Mouse (Mus musculus) heart, embryonic 12.5 days (tissue): Measurements from ENCODE around the gene H2-D1. TPM values are rescaled to one million over a fixed set of nuclear protein-coding genes. Genes with fewer than 3 reads are reported as not detected.
A peak's percentile ranks its signal among the peaks of the same experiment; 100 is the strongest.
"Not testable (repeated sequence)": the region's sequence is repeated elsewhere in the genome, so short reads cannot be mapped to it uniquely, and the experiment has no call there.

Experiments
- ATAC-seq: fragments of 200-750 bp; cut with Nextera tagmentation; 2 replicates; pipeline ENCODE4 v1.8.0; 2017; ENCODE audit warnings: moderate TSS enrichment, moderate library complexity; ENCODE audit not compliant: insufficient number of reproducible peaks, low FRiP score
- H3K27ac ChIP-seq: fragments of 300-500 bp; sonication (generic); 2 replicates; pipeline ENCODE4 v1.5.1; 2016; ENCODE audit warnings: mild to moderate bottlenecking, moderate library complexity; ENCODE audit not compliant: poor library complexity, severe bottlenecking
- H3K27me3 ChIP-seq: fragments of 300-500 bp; sonication (generic); replicated peaks from 2 replicates; pipeline ENCODE4 v1.6.1; 2016; ENCODE audit warnings: mild to moderate bottlenecking, moderate library complexity
- H3K36me3 ChIP-seq: fragments of 300-500 bp; sonication (generic); 2 replicates; pipeline ENCODE4 v1.6.1; 2016; ENCODE audit warnings: mild to moderate bottlenecking, moderate library complexity
- H3K4me1 ChIP-seq: fragments of 300-500 bp; sonication (generic); replicated peaks from 2 replicates; pipeline ENCODE4 v1.6.1; 2016; ENCODE audit warnings: mild to moderate bottlenecking
- H3K4me2 ChIP-seq: fragments of 300-500 bp; sonication (generic); 2 replicates; pipeline ENCODE4 v1.6.1; 2016; ENCODE audit warnings: mild to moderate bottlenecking, moderate library complexity
- H3K4me3 ChIP-seq: fragments of 300-500 bp; sonication (generic); 2 replicates; pipeline ENCODE4 v1.5.1; 2016; ENCODE audit warnings: mild to moderate bottlenecking
- H3K9ac ChIP-seq: fragments of 300-500 bp; sonication (generic); 2 replicates; pipeline ENCODE4 v1.6.1; 2016; ENCODE audit warnings: mild to moderate bottlenecking, moderate library complexity
- H3K9me3 ChIP-seq: fragments of 300-500 bp; sonication (generic); replicated peaks from 2 replicates; pipeline ENCODE4 v1.6.1; 2016; ENCODE audit warnings: mild to moderate bottlenecking, moderate library complexity
- WGBS: fragments of 180-500 bp; shearing (Covaris S2); methylation state at CpG from one replicate; pipeline ENCODE4 v1.1.7; 2016; 5-methylcytosine and 5-hydroxymethylcytosine counted together
- polyA plus RNA-seq: library from polyadenylated mRNA; unstranded; fragments of >200 nt; fragmentation: Nextera tagmentation; extraction: Ambion mirVana; gene quantifications from 2 replicates; pipeline ENCODE4 v1.2.1, GENCODE M21; 2016

The H2-D1 gene
- polyA plus RNA-seq, 1 experiment from 2014 or later = 30.2 TPM

DNA sequence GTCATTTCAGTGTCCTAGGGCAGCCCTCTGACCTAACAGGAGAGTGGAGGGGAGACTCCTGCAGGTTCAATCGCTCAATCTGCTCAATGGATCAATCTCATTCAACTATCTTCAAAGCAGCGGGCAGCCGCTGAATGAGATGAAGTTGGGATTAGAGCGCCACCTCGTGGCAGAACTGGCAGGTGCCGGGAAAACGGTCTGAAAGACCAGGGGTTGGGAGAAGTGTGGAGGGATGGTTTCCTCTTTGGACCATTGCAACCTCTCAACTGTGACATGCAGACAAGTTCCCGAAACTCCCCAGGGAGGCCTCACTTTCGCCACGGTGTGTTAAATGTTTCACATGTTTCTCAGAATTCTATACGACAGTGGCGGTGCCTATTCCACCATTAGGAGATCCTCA lies 30.5 kb upstream of the H2-D1 start:
- H3K9ac ChIP-seq = no peak overlapping the region
- 0 out of 2 replicates have a peak overlapping the region, but pooled peaks have one; percentile 2 for H3K4me2 ChIP-seq
- H3K4me3 ChIP-seq = no peak overlapping the region
- H3K27me3 ChIP-seq = no peaks in the 10 kb centered on the region
- no peak for ATAC-seq
- WGBS = 14% methylated on average over 12 of the region's 12 CpGs
- no peaks in the 10 kb centered on the region for H3K9me3 ChIP-seq
- peaks cover 45% of the 10 kb centered on the region for H3K36me3 ChIP-seq
- H3K4me1 ChIP-seq = peaks cover 31% of the 10 kb centered on the region
- H3K27ac ChIP-seq = no peak overlapping the region

GRCm38 (mm10) chr17:35232659-35233058 lies 29.9 kb upstream of the H2-D1 start:
- no peaks in the 10 kb centered on the region for H3K9me3 ChIP-seq
- no peak for ATAC-seq
- 84% methylated on average over 5 of the region's 5 CpGs for WGBS
- no peak overlapping the region for H3K4me3 ChIP-seq
- H3K4me2 ChIP-seq = no peak overlapping the region
- peak overlapping the region; percentile 96; the same call in 1 of the 2 replicates for H3K27ac ChIP-seq
- 0 out of 2 replicates have a peak overlapping the region, but pooled peaks have one; percentile 7 for H3K9ac ChIP-seq
- no peaks in the 10 kb centered on the region for H3K27me3 ChIP-seq
- peaks cover 41% of the 10 kb centered on the region for H3K36me3 ChIP-seq
- peaks cover 31% of the 10 kb centered on the region for H3K4me1 ChIP-seq

GRCm38 (mm10) chr17:35233114-35233980 lies 29.2 kb upstream of the H2-D1 start, which contains the start of gene Atp6v1g2:
Gene Atp6v1g2 (plus strand): TSS chr17:35233660.
- no peaks in the 10 kb centered on the region for H3K9me3 ChIP-seq
- peak within 1 kb of the TSS; percentile 70 for H3K4me3 ChIP-seq
- peak within 1 kb of the TSS; percentile 96 for H3K9ac ChIP-seq
- no peak for ATAC-seq
- H3K4me1 ChIP-seq = peaks cover 31% of the 10 kb centered on the region
- 62% methylated on average over 18 of the region's 18 CpGs for WGBS
- no peaks in the 10 kb centered on the region for H3K27me3 ChIP-seq
- H3K36me3 ChIP-seq = peaks cover 34% of the 10 kb centered on the region
- H3K27ac ChIP-seq = peak within 1 kb of the TSS; percentile 96
- peak within 1 kb of the TSS; percentile 89 for H3K4me2 ChIP-seq

DNA sequence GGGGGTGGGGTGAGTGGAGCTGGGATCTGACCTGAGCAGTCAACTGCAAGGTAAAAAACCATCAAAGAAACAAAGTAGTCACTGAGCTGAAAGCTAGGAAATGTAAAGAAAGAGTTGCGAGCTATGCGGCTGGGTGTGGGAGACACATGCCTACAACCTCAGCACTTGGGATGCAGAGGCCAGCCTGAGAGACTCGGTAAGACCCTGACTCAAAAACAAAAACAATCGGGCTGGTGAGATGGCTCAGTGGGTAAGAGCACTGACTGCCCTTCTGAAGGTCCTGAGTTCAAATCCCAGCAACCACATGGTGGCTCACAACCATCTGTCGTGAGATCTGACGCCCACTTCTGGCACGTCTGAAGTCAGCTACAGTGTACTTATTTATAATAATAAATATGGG lies 28.4 kb upstream of the H2-D1 start:
- peak overlapping the region; percentile 96 for H3K27ac ChIP-seq
- WGBS = 84% methylated on average over 7 of the region's 7 CpGs

DNA sequence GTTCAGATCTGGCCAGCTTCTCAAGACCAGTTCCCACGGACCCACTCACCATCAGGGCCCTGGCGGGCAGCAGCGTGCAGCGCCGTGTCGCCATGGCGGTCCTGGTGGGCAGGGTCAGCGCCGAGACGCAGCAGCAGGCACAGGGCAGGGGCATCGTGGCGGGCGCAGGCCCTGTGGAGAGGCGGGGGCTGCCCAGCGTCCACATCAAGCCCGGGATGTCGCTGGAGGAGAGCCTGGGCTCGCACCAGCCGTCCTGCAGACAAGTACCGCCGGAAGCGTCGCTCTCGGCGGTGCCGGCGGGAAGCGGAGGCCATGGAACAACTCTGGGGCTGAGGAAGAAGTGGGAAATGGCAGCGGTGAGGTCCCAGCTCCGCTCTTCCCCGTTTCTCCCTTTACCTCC lies 27.6 kb upstream of the H2-D1 start:
- H3K9me3 ChIP-seq = no peaks in the 10 kb centered on the region
- H3K27ac ChIP-seq = peak overlapping the region; percentile 96
- peak overlapping the region; percentile 89 for H3K4me2 ChIP-seq
- peak overlapping the region; percentile 70 for H3K4me3 ChIP-seq
- WGBS = 4% methylated on average over 31 of the region's 31 CpGs
- H3K36me3 ChIP-seq = peaks cover 18% of the 10 kb centered on the region
- peaks cover 32% of the 10 kb centered on the region for H3K4me1 ChIP-seq
- peak; percentile 23; the same call in 1 of the 2 replicates for ATAC-seq
- H3K27me3 ChIP-seq = no peaks in the 10 kb centered on the region
- H3K9ac ChIP-seq = peak overlapping the region; percentile 96

More for the DNA sequence above, 28.4 kb upstream of the H2-D1 start:
- Histone ChIP-seq H3K4me2 (peak overlapping the region; percentile 89), H3K4me1 (peaks cover 31% of the 10 kb centered on the region), H3K9ac (0 out of 2 replicates have a peak overlapping the region, but pooled peaks have one; percentile 96), H3K36me3 (peaks cover 27% of the 10 kb centered on the region), H3K4me3 (peak overlapping the region; percentile 70)
- not testable (repeated sequence) for H3K9me3 ChIP-seq, ATAC-seq, H3K27me3 ChIP-seq

DNA sequence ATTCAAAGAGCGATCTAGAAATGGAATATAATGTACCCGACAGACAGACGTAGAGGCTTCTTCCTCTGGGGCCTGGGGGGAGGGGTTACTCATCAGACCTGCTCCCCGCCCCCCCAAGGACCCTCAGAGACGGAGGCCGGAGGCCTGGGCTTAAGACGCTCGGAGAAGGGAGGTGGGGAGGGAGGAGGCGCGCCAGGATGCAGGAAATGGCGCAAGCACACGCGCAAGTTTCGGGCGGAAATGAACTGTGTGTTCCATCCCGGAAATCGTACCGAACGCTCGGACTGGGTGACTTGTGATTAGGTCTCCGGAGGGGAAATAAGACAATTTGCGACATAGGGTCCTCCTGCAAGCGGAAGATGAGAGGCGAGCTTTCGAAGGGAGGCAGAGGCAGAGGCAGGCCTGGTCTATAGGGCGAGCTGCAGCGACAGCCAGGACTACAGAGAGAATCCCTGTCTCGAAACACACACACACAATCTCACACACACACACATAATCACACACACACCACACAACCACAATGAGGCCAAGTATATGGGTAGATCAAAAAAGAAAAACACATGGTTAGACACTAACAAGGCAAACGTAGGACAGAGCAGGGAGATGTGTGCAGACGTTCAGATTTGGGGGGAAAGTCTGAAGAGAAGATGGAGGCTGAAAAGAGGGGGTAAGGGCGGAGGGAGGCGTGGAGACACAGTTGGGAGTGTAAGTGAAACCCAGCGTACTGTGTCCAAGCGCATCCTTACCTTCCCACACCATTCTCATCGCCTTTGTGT lies 26.7 kb upstream of the H2-D1 start, which contains the start of gene Nfkbil1:
TSS of gene Nfkbil1 (minus strand) at position 179 of the 776 bp plus-strand sequence.
- H3K9ac ChIP-seq = peak within 1 kb of the TSS; percentile 96
- H3K4me3 ChIP-seq = peak within 1 kb of the TSS; percentile 70
- under 1% methylated on average over 35 of the region's 35 CpGs for WGBS
- H3K9me3 ChIP-seq = no peaks in the 10 kb centered on the region
- H3K36me3 ChIP-seq = peaks cover 11% of the 10 kb centered on the region
- H3K4me1 ChIP-seq = peaks cover 41% of the 10 kb centered on the region
- peak; percentile 86 for ATAC-seq
- peak within 1 kb of the TSS; percentile 96 for H3K27ac ChIP-seq
- H3K27me3 ChIP-seq = no peaks in the 10 kb centered on the region
- peak within 1 kb of the TSS; percentile 89 for H3K4me2 ChIP-seq

- Histone ChIP-seq H3K36me3 (peaks cover 6% of the 10 kb centered on the region), H3K27me3 (no peaks in the 10 kb centered on the region), H3K4me2 (peak overlapping the region; percentile 89), H3K4me3 (peak overlapping the region; percentile 70), H3K9me3 (no peaks in the 10 kb centered on the region), H3K27ac (peak overlapping the region; percentile 96), H3K9ac (peak overlapping the region; percentile 96), H3K4me1 (peaks cover 42% of the 10 kb centered on the region)
- WGBS = 1% methylated on average over 18 of the region's 18 CpGs
- ATAC-seq = peak; percentile 68
Measured at GRCm38 (mm10) chr17:35236390-35236746, 26.2 kb upstream of the H2-D1 start.

DNA sequence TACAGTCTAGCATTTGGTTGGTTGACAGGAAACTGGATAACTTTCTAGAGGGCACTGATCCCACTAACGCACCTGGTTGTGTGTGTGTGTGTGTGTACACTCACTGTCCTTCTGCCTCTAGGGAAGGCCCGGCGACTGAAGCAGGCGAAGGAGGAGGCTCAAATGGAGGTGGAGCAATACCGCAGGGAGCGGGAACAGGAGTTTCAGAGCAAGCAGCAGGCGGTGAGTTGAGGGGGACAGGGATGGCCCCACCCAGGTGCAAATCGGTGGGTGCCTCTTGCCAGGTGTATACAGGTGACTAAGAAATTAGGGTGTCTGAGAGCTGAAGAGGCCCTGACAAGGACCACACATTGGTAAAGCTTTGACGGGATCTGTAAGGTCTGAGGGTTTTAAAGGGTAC lies 25.5 kb upstream of the H2-D1 start:
- ATAC-seq = no peak
- WGBS = 70% methylated on average over 9 of the region's 9 CpGs
- H3K4me3 ChIP-seq = no peak overlapping the region
- H3K36me3 ChIP-seq = peaks cover 5% of the 10 kb centered on the region; the same call in 1 of the 2 replicates
- H3K4me1 ChIP-seq = peaks cover 39% of the 10 kb centered on the region
- H3K9me3 ChIP-seq = no peaks in the 10 kb centered on the region
- no peak overlapping the region for H3K4me2 ChIP-seq
- H3K9ac ChIP-seq = peak overlapping the region; percentile 96; the same call in 1 of the 2 replicates
- no peak overlapping the region for H3K27ac ChIP-seq
- no peaks in the 10 kb centered on the region for H3K27me3 ChIP-seq

GRCm38 (mm10) chr17:35237504-35237903 lies 25.0 kb upstream of the H2-D1 start:
- no peak for ATAC-seq
- Histone ChIP-seq H3K4me3 (no peak overlapping the region), H3K27me3 (no peaks in the 10 kb centered on the region), H3K27ac (no peak overlapping the region), H3K36me3 (peaks cover 3% of the 10 kb centered on the region; the same call in 1 of the 2 replicates), H3K4me2 (no peak overlapping the region), H3K9ac (no peak overlapping the region), H3K4me1 (peaks cover 34% of the 10 kb centered on the region), H3K9me3 (no peaks in the 10 kb centered on the region)
- 82% methylated on average over 12 of the region's 12 CpGs for WGBS

DNA sequence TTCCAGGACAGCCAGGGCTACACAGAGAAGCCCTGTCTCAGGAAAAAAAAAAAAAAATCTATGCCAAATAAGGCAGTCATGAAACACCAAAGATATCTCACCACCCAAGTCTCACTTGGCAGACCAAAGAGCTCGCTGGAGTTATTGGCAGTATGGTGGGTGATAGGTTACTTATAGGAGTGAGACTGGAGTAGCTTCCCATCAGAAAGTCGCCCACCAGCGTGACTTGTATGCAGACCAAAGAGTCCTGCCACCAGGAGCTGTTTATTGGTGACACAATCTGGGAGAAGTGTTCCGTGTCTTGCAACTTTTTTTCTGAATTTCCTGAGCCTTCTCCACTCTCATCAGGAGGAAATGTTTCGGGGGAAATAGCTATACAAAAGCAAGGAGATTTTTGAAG lies 22.8 kb upstream of the H2-D1 start:
- Histone ChIP-seq H3K27ac (no peak overlapping the region), H3K9ac (no peak overlapping the region)

More for the DNA sequence above, 22.8 kb upstream of the H2-D1 start:
- H3K4me1 ChIP-seq = peaks cover 34% of the 10 kb centered on the region
- H3K36me3 ChIP-seq = peaks cover 18% of the 10 kb centered on the region
- 76% methylated on average over 5 of the region's 5 CpGs for WGBS
- no peak overlapping the region for H3K4me2 ChIP-seq
- no peaks in the 10 kb centered on the region for H3K27me3 ChIP-seq
- no peaks in the 10 kb centered on the region for H3K9me3 ChIP-seq
- no peak for ATAC-seq
- H3K4me3 ChIP-seq = no peak overlapping the region
